Mouse (Mus musculus) urinary bladder, postnatal 36 days (tissue): ENCODE results near the gene Fga.

ENCODE experiments used
- DNase-seq, 2 experiments: peaks; one replicate each; pipeline ENCODE4 v3.0.0; 2022; ENCODE audit warnings: low spot score in 2 of 2, mixed read lengths in 1 of 2

Gene Fga

GRCm38 (mm10) chr3:83027546-83028251, 1.8 kb downstream of the Fga start:
- no peak for DNase-seq

- DNase-seq = no peak
These were observed 4.5 kb downstream of the Fga start for GRCm38 (mm10) chr3:83030331-83030730.

GRCm38 (mm10) chr3:83032746-83033308, 7.0 kb downstream of the Fga start:
- no peak for DNase-seq

DNA sequence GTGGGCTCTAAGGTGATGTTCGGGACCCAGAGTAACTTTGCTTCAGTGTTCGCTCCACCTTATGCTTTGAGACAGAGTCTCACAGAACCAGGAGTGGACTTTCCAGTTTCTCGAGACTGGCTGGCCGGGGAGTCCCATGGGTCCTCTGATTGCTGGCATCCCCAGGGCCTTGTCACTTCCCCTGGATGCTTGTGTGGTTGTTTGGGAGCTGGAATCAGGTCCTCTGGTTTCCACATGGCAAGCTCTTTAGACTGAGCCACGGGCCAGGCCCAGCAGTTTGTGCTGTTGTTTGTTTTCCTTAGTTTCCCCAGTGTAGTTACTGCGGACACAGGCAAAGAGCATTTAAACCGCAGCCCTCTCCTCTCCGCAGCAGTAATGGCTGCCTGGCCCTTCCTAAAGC, 7.9 kb downstream of the Fga start:
- no peak for DNase-seq

- no peak for DNase-seq
These were observed 13.0 kb downstream of the Fga start for GRCm38 (mm10) chr3:83038865-83039264.

GRCm38 (mm10) chr3:83039666-83040065, 13.8 kb downstream of the Fga start:
- DNase-seq = no peak

GRCm38 (mm10) chr3:83042451-83042850, 16.6 kb downstream of the Fga start:
- DNase-seq = no peak

- no peak for DNase-seq
These were observed 20.8 kb downstream of the Fga start for GRCm38 (mm10) chr3:83046649-83047048.

GRCm38 (mm10) chr3:83049680-83050079, 23.8 kb downstream of the Fga start, which contains the start of gene Fgb:
Fgb (minus strand) TSS chr3:83049863.
- no peak for DNase-seq

GRCm38 (mm10) chr3:83050661-83051060, 24.8 kb downstream of the Fga start:
- DNase-seq = no peak

DNA sequence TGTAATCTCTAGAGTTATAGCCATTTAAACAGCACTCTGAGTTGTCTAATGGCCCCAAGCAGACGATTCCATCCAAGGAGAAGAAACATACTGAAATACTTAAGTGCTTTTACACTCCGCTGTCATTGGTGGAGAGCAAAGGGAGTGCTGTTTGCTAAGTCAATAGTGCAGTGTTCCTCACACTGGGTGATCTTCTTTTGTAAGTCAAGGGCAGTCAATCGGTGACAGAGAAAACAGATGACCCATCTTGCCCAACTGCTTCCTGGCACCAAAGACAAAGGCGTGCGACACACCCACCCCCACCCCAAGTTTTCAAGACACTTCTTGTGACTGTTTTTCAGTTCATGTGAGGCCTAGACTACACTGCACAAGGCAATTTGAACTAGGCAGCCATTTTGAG, 26.2 kb downstream of the Fga start:
- DNase-seq = no peak

DNA sequence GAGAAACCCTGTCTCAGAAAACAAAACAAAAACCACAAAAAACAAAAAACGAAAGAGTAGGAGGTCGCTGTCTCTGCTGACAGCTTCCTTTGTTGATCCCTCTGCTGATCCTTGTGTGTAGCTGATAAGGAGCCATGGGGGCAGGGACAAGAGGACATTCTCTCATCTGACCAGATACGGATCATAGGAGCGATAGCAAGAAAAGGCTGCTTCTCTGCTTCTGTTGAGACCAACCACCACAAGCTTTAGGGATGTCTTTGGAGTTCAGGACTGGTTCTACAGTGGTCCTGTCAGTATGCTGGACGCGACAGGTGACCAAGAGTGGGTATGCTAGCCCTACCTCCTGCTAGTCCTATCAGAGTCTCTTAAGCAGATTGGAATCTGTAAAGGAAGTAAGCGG, 27.2 kb downstream of the Fga start:
- no peak for DNase-seq

GRCm38 (mm10) chr3:83053758-83054157, 27.9 kb downstream of the Fga start:
- peak in 1 of 2 experiments; percentile 5 for DNase-seq

DNA sequence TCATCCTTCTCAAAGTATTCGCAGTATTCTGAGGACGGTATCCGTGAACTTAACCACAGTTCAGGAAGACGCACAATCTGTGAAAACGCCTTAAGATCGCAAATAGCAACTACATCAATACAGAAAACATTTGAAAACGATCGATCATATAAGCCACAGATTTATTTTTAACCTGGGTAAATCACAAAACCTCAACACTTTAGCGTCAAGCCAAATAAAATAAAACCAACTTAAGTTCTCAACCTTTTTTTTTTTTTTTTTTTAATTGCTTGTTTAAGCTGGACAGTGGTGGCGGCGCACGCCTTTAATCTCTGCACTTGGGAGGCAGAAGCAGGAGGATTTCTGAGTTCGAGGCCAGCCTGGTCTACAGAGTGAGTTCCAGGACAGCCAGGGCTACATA, 28.9 kb downstream of the Fga start:
- DNase-seq = no peak

DNA sequence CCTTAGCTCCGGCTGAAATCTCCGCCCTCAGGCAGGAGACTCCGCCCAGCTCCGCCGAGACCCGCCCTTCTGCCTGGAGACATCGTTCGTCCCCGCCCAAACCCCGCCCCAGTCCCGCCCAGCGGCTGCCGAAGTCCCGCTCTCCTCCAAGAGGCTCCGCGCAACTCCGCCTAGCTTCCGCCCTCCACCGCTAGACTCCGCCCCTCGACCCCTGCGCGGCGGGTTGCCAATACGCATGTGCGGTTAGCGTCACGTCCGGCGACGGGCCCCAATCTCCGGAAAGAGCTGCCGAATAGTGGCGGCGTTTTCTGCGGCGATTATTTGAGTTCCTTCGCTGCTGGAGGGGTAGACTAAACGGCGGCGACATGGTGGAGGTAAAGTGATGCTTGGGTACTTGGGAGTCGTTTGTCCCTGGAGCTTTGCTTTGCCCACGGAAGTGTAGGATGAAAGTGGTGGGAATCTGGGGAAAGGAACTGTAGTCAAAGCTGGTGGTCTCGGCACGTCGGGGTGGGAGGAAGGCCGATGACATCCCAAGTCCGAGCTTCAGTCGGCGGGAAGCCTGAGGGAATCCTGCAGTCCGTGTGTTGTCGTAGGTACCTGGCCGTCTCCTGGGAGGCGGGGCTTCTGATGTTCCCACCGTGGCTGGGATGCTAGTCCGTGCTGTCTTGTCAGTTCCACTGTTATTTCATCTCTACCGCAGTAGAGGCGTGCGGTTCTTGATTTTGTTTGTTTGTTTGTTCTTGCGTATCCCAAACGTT, 29.6 kb downstream of the Fga start, which contains the start of gene Plrg1:
Gene Plrg1 (plus strand): TSS at position 242 of the 758 bp plus-strand sequence.
- peak; percentile 98 to 99 for DNase-seq

GRCm38 (mm10) chr3:83057046-83057445, 31.2 kb downstream of the Fga start:
- DNase-seq = no peak

DNA sequence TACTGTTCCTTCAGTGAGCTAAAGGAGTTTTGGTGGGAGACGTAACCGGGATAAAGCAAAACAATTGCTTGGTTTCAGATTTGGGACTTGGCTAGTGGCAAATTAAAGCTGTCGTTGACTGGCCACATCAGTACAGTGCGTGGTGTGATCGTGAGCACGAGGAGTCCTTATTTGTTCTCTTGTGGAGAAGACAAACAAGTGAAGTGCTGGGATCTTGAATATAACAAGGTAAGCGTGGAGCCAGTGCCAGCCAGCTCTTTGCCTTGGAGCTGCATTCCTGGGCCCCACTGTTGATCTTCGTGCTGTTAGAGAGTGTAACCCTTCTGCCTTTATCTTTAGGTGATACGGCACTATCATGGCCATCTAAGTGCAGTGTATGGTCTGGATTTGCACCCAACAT, 42.0 kb downstream of the Fga start:
- no peak for DNase-seq

DNA sequence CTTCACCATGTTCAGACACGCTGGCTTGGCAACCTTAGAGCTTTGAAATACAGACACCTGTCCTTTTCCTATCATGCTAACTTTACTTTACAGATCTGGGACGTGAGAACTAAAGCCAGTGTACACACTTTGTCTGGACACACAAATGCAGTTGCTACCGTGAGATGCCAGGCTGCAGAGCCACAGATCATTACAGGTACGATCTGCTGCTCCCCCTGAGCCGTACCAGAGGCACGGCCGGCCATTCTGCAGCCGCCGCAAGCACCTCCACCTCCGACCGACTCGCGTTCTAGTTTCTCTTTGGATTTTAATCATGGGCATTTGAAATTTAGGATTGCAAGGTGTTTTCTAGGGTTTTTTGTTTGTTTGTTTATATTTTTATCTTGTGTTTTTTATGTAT, 43.0 kb downstream of the Fga start:
- no peak for DNase-seq

DNA sequence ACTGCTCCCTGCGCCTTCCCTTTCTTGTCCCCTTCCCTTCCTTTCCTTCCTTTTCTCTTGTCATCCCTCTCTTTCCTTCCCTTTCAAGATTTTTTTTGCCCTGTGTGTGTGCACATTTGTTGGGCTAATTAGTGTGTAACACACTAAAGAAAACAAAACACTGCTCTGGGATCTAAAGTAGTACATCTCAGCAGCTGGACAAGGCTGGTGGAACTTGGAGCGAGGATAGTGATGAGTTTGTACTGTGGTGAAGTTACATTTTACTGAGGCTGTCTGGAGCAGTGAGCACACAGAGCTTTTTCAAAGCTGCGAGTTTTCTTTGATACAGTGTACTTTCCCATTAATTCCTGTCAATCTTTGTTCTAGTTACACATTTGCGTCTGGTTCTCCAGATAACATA, 44.4 kb downstream of the Fga start:
- DNase-seq = no peak

DNA sequence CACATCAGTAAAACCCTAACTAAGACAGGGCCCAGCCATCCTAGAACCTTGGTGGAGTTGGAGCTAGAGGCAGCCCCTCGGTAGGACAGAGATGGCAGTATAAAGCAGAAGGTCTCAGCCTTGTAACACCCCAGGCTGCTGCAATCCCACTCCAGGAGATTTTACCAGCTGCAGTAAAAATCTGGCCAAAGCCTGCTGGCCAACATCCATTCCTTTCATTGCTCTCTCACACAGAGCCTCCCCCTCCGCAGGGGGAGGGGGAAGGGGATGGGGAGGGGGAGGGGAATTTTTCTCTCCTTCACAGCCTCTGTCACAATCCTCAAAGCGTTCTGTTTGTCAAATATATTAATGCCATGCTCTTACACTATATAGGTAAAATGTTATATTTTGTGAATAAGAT, 50.7 kb downstream of the Fga start:
- DNase-seq = peak in 1 of 2 experiments; percentile 13

GRCm38 (mm10) chr3:83080567-83081055, 54.7 kb downstream of the Fga start:
- DNase-seq = peak; percentile 42 to 56
